Mouse (Mus musculus): ENCODE data around the gene Cks2.

- TF ChIP-seq CTCF (IDR thresholded peaks at IDR 0.05; ENCODE audit: control insufficient read depth, insufficient read depth, low read length) (no peak), POLR2A (IDR thresholded peaks at IDR 0.05; ENCODE audit: borderline replicate concordance, control insufficient read depth, low read depth, low read length) (no peak)
Measured at GRCm38 (mm10) chr13:51697455-51697854, 52.4 kb downstream of the Cks2 start.

All from bone marrow, adult 2 months (tissue).